Mouse (Mus musculus): ENCODE results near the gene Cpeb4.
"Not testable (repeated sequence)": the region's sequence is repeated elsewhere in the genome, so short reads cannot be mapped to it uniquely, and the experiment has no call there.

Gene Cpeb4

DNA sequence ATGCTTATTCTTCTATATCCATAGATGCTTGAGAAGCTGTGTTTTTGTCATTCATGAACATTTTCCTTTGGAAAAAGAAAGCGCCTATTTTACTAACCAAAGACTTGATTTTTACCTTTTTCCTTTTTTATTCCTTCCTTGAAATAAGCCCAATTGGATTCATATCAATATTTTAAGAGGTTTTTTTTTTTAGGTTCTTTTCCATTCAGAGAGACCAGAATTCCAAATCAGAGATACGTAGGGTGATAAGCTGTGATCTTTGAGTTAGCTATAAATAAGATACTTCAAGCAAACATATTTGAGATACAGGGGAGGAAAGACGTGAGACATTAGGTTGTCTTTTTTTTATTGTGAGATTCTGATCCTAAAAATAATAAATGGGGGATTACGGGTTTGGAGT is at the start of gene Cpeb4:
Gene Cpeb4 (plus strand): TSS at position 301 of the 400 bp plus-strand sequence.
- DNase-seq (ENCODE audit: low spot score in 2 of 2) = no peak

DNA sequence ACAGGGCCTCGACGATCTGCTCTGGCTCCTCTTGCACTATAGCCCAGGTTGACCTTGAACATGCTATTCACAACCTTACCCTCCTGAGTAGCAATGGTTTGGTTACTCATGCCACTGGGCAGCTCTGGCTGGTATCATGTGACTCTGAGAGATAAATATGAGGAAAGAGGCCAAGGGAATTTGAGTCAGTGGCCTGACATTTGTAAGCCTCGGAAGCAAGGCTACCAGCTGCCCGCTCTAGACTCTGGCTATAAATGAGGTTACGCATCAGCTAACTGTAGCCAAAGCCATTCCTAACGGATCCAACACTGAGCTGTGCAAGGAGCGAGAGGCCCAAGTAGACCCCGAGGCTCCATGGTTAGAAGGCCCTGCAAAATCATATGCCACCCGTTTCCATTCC is 49.5 kb upstream of the Cpeb4 start:
- no peak for DNase-seq (ENCODE audit: low spot score in 2 of 2)

- no peak for DNase-seq (ENCODE audit: low spot score in 2 of 2)
Measured at GRCm38 (mm10) chr11:31823513-31823912, 48.5 kb upstream of the Cpeb4 start.

- no peak for DNase-seq (ENCODE audit: low spot score in 2 of 2)
Measured at GRCm38 (mm10) chr11:31824504-31825166, 47.4 kb upstream of the Cpeb4 start.

GRCm38 (mm10) chr11:31828011-31828770 is 43.8 kb upstream of the Cpeb4 start:
- no peak for DNase-seq (ENCODE audit: low spot score in 2 of 2)

- DNase-seq (ENCODE audit: low spot score in 2 of 2) = no peak
Measured at GRCm38 (mm10) chr11:31828771-31829072, 43.3 kb upstream of the Cpeb4 start.

- DNase-seq (ENCODE audit: low spot score in 2 of 2) = no peak
Measured at GRCm38 (mm10) chr11:31830213-31831151, 41.5 kb upstream of the Cpeb4 start.

DNA sequence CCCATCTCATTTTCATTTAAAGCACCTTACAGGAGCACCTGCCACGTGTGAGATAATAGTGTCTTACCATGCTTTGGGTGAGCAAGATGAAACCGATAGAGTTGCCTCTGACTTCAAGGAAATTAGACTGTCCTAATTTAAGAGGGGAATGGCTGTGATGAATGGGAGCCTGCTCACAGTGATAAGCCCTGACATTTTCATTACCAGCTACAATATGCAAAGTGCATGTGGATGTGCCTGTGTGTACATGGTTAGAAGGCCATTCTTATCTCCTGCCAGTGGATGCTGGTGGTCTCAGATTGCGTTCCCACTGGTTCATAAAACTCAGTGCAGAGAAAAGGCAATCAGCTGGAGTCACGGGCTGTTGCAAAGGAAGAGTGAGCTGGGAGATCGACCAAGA is 40.6 kb upstream of the Cpeb4 start:
- no peak for DNase-seq (ENCODE audit: low spot score in 2 of 2)

- no peak for DNase-seq (ENCODE audit: low spot score in 2 of 2)
Measured at GRCm38 (mm10) chr11:31831983-31832382, 40.0 kb upstream of the Cpeb4 start.

GRCm38 (mm10) chr11:31832439-31832980 is 39.5 kb upstream of the Cpeb4 start:
- DNase-seq (ENCODE audit: low spot score in 2 of 2) = no peak

- DNase-seq (ENCODE audit: low spot score in 2 of 2) = no peak
Measured at GRCm38 (mm10) chr11:31833506-31833905, 38.5 kb upstream of the Cpeb4 start.

- no peak for DNase-seq (ENCODE audit: low spot score in 2 of 2)
Measured at GRCm38 (mm10) chr11:31835352-31835751, 36.7 kb upstream of the Cpeb4 start.

- no peak for DNase-seq (ENCODE audit: low spot score in 2 of 2)
Measured at GRCm38 (mm10) chr11:31837243-31837642, 34.8 kb upstream of the Cpeb4 start.

- no peak for DNase-seq (ENCODE audit: low spot score in 2 of 2)
Measured at GRCm38 (mm10) chr11:31837753-31838152, 34.3 kb upstream of the Cpeb4 start.

- DNase-seq (ENCODE audit: low spot score in 2 of 2) = peak; percentile 47 to 70
Measured at GRCm38 (mm10) chr11:31838442-31839083, 33.4 kb upstream of the Cpeb4 start.

DNA sequence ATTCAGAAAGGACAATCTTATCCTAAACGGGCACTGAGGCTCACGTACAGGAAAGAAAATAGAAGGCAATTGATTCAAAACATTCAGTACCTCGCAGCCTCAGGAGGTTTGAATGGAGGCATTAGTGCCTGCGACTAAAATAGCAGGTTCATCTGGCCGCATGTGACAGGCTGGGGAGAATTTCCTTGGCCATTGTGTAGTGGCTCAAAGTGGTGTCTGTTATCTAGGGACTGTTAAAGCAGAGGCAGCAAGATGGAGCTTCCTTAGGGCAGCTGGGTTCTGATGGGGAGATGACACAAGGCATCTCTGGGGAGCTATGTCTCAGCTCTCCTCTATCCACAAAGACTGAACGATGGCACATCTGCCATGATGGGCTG is 32.9 kb upstream of the Cpeb4 start:
- DNase-seq (ENCODE audit: low spot score in 2 of 2) = no peak

DNA sequence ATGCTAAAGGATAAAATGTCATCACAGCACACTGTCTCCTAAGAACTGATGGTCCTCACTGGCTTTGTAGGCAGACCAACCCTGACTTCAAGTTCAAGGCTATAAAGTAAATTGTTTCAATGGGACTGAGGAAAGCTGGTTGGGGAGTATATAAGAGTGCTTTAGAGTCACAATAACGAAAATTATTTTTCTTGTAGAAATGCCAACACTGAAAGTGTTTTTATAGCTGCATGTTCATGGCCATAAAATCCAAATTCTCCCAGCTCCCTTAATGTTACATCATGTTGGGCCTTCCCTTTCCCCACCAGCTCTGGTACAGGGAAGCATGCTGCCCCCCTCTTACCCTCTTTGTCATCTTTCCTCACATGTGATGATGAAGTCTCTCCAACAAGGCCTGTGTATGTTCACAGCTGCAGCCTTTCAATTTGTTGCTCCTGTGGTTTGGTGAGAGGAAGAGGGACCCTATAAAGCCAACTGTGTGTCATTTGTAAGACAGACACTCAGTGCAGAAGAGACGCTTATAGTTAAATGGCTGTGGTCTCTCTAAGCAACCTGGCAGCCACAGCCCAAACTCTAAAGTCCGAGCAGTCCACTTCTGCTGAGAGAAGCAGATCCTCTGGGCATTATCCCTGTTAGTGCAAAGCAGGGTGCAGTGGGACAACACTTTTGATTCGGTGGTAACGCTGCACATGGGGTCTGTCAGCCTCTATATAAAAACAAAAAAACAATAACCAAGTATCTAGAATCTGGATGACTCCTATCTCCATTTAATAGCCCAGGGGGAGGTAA is 29.6 kb upstream of the Cpeb4 start:
- no peak for DNase-seq (ENCODE audit: low spot score in 2 of 2)

- no peak for DNase-seq (ENCODE audit: low spot score in 2 of 2)
Measured at GRCm38 (mm10) chr11:31843177-31843833, 28.7 kb upstream of the Cpeb4 start.

- DNase-seq (ENCODE audit: low spot score in 2 of 2) = no peak
Measured at GRCm38 (mm10) chr11:31843834-31844188, 28.2 kb upstream of the Cpeb4 start.

GRCm38 (mm10) chr11:31845111-31845510 is 26.9 kb upstream of the Cpeb4 start:
- DNase-seq (ENCODE audit: low spot score in 2 of 2) = not testable (repeated sequence)
